Mouse (Mus musculus) megakaryocyte-erythroid progenitor cell, adult 5-6 weeks (primary cell): ENCODE measurements at regions not wholly inside any gene's neighbourhood (a gene's known extent, or its start where the extent isn't known, plus 50 kb on each side); places are given as distances from the start of the nearest gene placed in this dataset.
A peak's percentile ranks its signal among the peaks of the same experiment; 100 is the strongest.

Experiments used
- ATAC-seq: replicated peaks from 2 replicates; pipeline ENCODE4 v1.8.0; 2016; ENCODE audit warnings: mild to moderate bottlenecking, inconsistent platforms; ENCODE audit not compliant: severe bottlenecking, poor library complexity, low FRiP score, low TSS enrichment

- no peak for ATAC-seq
Measured at GRCm38 (mm10) chr14:106190721-106191120, 84.7 kb downstream of the Trim52 start.

GRCm38 (mm10) chr14:106193583-106193982 is 87.6 kb downstream of the Trim52 start:
- no peak for ATAC-seq

- ATAC-seq: peak; percentile 38; the same call in 1 of the 2 replicates
Measured at GRCm38 (mm10) chr14:106194104-106194503, 88.1 kb downstream of the Trim52 start.

- ATAC-seq: no peak
Measured at GRCm38 (mm10) chr14:106197826-106198225, 91.8 kb downstream of the Trim52 start.

DNA sequence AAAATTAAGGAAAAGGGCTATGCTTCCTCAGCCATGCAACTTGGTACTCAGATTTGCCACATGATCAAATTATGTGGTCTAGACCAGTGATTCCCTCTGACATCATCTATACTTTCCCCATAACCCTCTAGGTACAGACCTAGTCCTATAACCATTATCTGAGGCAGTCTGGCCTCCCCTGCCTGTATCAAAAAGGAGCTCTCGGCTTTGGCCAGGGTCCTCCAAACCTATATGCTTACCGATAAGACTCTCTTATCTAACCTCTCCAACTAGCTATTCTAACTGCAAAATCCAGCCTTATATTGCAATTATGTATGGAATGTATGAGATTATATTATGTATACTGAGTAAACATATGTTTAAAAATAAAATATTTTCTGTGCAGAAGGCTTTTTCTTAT is 93.1 kb downstream of the Trim52 start:
- peak; percentile 97 for ATAC-seq

DNA sequence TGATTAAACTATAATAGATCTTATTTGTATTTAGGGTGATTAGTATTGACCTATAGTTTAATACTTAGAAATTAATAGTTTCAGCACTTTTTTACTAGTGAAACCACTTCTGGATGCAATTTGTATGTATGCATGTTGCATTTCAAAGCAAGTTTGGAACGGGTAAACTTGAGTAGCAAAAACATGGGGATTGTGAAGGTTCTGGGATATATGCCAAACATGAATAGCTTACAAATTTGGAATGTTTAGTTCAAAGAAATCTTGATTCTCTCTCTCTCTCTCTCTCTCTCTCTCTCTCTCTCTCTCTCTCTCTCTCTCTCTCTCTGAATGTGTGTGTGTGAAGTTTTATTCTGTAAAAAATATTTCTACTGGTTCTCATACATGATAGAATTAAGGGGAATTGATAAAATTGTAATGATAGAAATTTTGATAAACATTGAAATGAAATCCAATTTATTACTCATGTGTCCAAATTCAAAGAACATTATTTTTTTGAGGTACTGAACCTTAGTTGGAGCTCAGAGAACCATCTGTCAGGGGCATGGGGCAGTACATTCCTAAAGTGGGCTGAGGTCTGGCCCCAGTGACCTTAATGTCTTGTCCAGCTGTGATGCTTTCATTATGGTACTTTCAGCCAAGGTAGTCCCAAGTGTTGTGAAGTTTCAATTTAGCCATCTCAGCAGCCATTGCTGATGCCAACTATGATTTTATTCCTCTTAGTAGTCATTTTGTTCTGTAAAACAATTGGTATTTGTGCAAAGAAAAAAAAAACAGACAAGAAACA is 93.7 kb downstream of the Trim52 start:
- ATAC-seq: no peak

DNA sequence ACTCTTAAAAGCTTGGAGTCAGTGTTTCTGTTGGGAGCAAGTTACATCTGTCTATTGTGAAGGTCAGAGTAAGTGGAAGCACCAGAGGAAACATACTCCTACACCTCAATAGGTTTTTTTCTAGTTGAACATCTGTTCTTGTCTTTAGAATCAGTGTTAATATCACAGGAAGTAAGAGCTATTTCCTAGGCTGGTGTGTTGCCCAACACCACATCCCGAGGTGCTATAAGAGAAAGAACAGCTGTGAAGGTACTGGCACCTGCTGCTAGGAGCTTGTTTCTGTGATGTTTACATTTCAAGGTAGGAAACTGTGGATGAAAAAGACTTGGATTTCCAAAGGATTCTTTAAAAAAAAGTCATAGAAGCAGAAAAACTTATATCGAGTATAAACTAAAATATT is 105.1 kb downstream of the Trim52 start:
- ATAC-seq: no peak

- no peak for ATAC-seq
Measured at GRCm38 (mm10) chr14:106217681-106218080, 111.7 kb downstream of the Trim52 start.

DNA sequence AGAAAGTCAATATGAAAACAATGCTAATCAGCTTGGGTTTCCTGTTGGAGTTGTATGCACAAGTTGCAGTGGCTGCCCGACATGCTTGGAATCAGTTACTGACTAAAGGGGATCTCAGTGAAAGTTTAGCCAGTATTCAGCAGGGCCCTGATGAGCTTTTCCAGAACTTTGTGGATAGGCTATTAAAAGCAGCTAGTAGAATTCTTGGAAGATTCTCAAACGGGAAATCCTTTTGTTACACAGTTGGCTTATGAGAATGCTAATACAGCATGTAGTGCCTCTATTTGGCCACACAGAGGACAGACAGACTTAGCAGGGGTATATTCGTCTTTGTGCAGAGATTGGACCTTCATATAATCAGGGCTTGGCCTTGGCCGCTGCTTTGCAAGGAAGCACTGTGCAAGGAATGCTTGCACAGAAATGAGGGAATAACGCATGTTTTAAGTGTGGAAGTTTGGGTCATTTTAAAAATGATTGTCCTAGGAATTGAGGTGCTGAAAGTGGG is 113.3 kb downstream of the Trim52 start:
- no peak for ATAC-seq

DNA sequence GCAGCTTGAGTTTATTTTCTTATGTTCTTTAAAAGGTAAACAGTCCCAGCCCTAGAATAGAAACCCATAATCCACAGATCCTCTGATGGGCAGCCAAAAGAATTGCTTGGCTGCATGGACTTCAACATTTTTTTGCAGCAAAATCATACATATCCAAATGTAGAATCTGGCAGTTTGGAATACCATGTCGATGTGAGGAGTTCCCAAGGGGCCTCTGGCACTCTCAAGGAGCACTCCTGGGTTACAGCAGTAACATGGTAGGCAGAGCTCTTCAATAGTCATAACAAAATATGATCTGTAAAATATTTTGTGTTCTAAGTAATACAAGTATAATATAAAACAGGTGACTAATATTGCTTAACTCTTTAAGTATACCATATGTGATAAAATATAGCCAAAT is 119.4 kb downstream of the Trim52 start:
- no peak for ATAC-seq

DNA sequence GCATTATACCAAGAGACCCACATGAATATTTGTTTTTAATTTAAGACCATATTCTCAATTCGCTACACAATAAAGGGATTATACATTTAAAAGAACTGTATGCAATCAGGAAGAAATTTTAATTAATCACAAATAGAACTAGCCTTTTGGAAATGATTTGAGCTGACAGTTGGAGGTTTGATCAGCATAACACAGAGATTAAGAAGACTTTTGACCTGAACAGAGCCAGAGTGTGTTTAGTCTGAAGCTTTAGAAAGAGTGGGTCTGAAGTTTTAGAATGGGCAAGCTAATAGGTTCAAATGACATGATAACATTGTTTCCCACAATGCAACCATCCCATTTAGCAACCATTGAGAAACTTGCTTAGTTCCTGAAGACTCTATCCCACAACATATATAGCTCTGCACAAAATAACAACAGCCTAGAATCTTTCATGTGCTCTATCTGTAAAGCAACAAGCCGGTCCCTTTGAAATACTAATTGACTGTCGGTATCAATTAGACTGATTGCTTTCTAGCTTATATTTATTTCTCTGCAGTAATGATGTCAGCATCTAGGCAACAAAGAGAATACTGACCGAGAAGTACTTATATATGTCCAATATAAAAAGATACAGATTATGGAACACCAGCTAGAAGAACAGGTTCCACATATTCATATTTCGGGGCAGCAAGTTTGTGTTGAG is 135.9 kb downstream of the Trim52 start:
- no peak for ATAC-seq

GRCm38 (mm10) chr14:106259396-106260108 is 153.6 kb downstream of the Trim52 start:
- ATAC-seq: no peak

- ATAC-seq: no peak
Measured at GRCm38 (mm10) chr14:106265290-106265689, 159.3 kb downstream of the Trim52 start.

- ATAC-seq: no peak
Measured at GRCm38 (mm10) chr14:106267679-106268561, 161.9 kb downstream of the Trim52 start.

- no peak for ATAC-seq
Measured at GRCm38 (mm10) chr14:106269680-106270079, 163.7 kb downstream of the Trim52 start.

DNA sequence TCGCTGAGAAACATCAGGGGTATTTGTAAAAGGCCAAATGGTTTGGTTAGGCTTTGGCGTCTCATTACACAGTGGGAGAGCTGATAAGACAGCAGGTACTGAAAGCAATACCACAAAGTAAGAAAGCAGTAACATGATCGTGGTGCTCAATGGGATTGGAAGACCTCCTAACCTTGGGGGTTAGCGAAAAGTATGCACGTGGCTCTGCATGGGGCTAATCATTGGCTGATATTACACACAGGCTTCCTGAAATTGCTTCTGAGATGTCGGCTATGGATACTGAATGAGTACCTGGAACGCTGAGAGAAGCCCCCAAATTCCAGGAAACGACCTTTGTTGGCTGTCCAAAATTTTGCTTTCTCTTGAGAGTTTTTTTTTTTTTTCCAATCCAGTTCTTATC is 207.6 kb downstream of the Trim52 start:
- ATAC-seq: no peak

GRCm38 (mm10) chr14:106314079-106314551 is 208.1 kb downstream of the Trim52 start:
- no peak for ATAC-seq

GRCm38 (mm10) chr14:106318767-106319166 is 212.8 kb downstream of the Trim52 start:
- no peak for ATAC-seq

DNA sequence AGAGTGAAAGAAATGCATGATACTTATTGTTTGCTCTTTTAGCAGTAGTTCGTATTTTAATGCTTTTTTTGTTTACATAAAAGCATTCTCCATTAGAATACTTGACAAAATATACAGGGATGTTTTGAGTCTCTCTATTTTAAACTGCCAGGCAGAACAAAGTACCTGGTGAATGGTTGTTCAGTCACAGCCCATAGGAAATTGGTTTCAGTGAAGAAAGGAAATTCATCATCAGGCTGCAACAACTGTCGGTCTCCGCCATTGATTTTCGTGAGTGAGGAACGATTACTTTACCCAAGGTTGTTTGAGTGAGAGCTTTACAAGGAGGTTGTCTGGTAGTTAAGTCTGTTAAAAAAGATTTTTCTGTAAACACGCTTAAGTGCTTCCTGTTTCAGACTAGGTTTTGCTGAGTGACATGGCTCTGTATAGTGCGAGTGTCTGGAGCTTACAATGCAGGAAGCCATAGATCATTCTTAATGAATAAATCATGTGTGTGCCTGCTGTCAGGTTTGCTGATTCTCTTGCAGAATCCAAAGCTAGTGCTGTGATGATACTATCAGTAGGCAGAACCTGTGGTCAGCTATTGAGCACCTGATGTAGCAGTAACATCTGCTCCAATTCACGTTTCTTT is 221.8 kb downstream of the Trim52 start:
- no peak for ATAC-seq
